Mouse (Mus musculus) megakaryocyte, embryonic 14.5 days (primary cell): ENCODE results near the gene Rfc4. TPM values are rescaled to one million over a fixed set of nuclear protein-coding genes. Genes with fewer than 3 reads are reported as not detected.
A peak's percentile ranks its signal among the peaks of the same experiment; 100 is the strongest.

Experiments used
- H3K27me3 ChIP-seq: replicated peaks from 2 replicates; pipeline ENCODE3; 2012; ENCODE audit warnings: inconsistent platforms
- H3K36me3 ChIP-seq: replicated peaks from 2 replicates; pipeline ENCODE3; 2012; ENCODE audit warnings: low read length, inconsistent platforms, mixed read lengths
- H3K4me1 ChIP-seq: 2 replicates; pipeline ENCODE4 v1.6.1; 2012; ENCODE audit warnings: inconsistent platforms
- H3K4me3 ChIP-seq: replicated peaks from 2 replicates; pipeline ENCODE3; 2012; ENCODE audit warnings: moderate library complexity, mild to moderate bottlenecking, inconsistent platforms
- H3K9me3 ChIP-seq: 2 replicates; pipeline ENCODE4 v1.6.1; 2012; ENCODE audit warnings: inconsistent platforms
- FLI1 ChIP-seq: IDR thresholded peaks from 2 replicates; pipeline ENCODE4 v1.6.1; 2012; ENCODE audit warnings: low read length, inconsistent platforms, mixed read lengths
- GATA1 ChIP-seq: IDR thresholded peaks from 3 replicates; pipeline ENCODE4 v1.6.1; 2012; ENCODE audit warnings: mixed read lengths, low read length, inconsistent platforms, borderline replicate concordance
- polyA plus RNA-seq: library from polyadenylated mRNA; stranded (reverse); fragments of >175 nt; gene quantifications from 2 replicates; pipeline ENCODE4 v1.2.3, GENCODE M21; 2012; ENCODE audit warnings: low replicate concordance; ENCODE audit not compliant: insufficient read depth

Gene Rfc4
- polyA plus RNA-seq, 1 experiment, result 26.5 TPM

DNA sequence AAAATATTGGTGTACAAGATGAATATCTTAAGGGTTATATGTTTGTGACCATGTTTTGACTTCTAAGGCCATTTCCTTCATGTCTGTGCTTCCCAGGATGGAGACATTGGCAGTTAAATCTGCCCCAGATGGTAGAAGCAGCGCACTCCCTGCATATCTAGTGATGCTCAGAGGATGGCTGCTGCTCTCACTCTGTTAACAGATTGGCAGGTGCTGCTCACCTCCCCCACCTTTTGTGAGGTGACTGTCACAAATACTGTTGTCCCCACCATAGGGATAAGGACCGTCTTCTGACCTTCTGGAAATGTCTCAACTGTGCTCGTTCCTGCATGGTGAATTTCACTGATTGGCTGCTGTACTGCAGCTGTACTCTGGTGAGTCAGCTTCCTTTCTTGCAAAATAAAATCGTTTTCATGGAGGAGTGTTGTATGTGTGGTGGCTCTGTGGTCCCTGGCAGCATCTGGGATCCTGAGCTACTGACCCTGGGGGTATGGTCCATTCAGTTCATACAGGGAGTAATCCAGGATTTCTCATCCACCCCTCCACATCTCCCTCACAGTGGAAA, 9.0 kb upstream of the Rfc4 start:
- peaks cover 30% of the 10 kb centered on the region for H3K4me1 ChIP-seq
- H3K27me3 ChIP-seq, result peaks cover 10% of the 10 kb centered on the region
- no peak for TF ChIP-seq FLI1
- TF ChIP-seq GATA1, result no peak
- H3K4me3 ChIP-seq, result peak overlapping the region; percentile 59
- no peaks in the 10 kb centered on the region for H3K9me3 ChIP-seq
- H3K36me3 ChIP-seq, result no peaks in the 10 kb centered on the region

DNA sequence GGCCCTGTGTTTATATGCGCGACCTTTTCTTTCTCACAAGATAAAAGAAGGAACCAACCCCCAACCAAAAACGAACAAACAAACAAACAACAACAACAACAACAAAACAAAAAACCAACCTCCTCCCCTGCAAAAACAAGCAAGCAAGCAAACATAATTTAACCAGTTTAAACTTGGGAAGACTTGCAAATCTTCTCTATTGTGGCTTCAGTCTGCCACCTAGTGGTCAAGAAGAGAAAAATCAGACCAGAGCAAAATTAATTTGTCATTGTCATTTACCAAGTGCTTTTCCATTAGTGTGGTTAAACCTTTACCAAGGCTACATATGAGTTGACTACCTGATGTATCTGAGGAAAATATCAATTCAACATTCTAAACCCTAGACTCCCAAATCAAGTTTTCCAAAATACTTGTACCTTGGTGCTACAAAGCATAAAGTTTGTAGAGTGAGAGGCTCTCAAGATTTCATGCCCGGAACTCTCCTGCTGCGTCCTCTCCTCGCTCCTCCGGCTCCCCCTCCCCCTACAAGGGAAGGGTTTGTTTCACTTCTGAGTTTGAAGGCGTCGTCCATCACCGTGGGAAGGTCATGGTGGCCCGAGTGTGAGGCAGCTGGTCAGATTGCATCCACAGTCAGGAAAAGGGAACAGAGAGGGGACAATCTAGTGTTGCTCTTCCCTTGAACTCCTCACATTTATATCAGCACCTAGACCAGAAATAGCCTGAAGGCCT, 8.0 kb upstream of the Rfc4 start:
- no peaks in the 10 kb centered on the region for H3K9me3 ChIP-seq
- H3K4me1 ChIP-seq, result peaks cover 38% of the 10 kb centered on the region
- no peaks in the 10 kb centered on the region for H3K36me3 ChIP-seq
- TF ChIP-seq FLI1 (no peak), GATA1 (no peak)
- peaks cover 10% of the 10 kb centered on the region for H3K27me3 ChIP-seq
- H3K4me3 ChIP-seq, result peak overlapping the region; percentile 77

DNA sequence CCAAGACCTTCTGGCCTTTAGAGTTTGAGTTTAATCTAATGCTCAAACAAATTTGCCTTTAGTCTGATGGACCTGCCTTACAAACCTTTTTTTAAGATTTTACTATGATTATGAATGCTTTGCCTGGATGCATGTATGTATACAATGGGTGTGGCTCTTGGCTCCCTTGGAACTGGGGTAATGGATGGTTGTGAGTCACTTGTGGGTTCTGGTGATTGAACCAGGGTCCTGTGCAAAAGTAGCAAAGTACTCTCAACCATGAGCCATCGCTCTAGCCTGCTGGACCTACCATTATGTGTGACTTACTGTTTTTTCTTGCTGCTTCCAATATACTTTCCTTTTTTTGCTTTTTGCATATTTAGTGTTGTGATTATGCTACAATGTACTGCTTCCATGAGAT, 4.8 kb upstream of the Rfc4 start:
- no peaks in the 10 kb centered on the region for H3K9me3 ChIP-seq
- H3K4me1 ChIP-seq, result peaks cover 53% of the 10 kb centered on the region
- no peaks in the 10 kb centered on the region for H3K36me3 ChIP-seq
- H3K27me3 ChIP-seq, result peaks cover 2% of the 10 kb centered on the region
- H3K4me3 ChIP-seq, result no peak overlapping the region
- TF ChIP-seq FLI1 (no peak), GATA1 (no peak)

DNA sequence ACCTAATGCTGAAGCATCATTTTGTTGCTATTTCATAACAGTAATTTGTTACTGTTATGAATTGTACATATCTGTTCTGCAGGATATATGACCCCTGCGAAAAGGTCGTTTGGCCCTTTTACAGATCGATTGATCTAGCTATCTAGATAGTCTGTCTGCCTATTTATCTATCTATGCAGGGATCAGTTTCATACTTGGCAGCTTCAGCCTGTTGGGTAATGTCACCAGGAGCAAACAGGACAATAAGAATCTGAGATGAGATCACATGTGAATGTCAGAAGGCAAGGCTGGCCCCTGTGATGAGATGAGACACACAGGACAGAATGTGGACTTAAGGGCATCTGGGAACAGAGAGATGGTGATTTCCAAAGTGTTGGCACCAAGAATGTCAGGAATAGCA, 2.8 kb upstream of the Rfc4 start:
- H3K9me3 ChIP-seq, result no peaks in the 10 kb centered on the region
- no peak overlapping the region for H3K4me3 ChIP-seq
- H3K4me1 ChIP-seq, result peaks cover 52% of the 10 kb centered on the region
- no peaks in the 10 kb centered on the region for H3K27me3 ChIP-seq
- peaks cover 2% of the 10 kb centered on the region for H3K36me3 ChIP-seq
- TF ChIP-seq FLI1, result no peak
- TF ChIP-seq GATA1, result no peak

DNA sequence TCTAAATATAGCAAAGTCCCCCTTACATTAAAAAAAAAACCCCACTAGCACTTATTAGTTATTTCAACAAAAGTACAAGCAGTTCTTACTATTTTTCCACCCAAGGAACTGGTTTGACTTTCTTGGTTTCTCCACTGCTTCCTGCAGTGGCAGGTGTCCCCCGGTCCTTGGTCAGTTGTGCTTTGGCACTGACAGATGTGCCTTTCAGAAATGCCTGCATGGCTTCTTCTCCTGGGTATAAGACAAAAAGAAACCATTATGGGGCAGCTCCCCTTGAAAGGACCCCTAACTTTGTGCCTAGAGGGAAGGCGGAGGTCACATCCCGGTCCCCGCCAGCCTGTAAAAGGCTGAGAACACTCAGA, 245 bp downstream of the Rfc4 start:
- Histone ChIP-seq H3K9me3 (no peaks in the 10 kb centered on the region), H3K36me3 (peaks cover 25% of the 10 kb centered on the region), H3K4me1 (peaks cover 36% of the 10 kb centered on the region), H3K4me3 (peak overlapping the region; percentile 96), H3K27me3 (no peaks in the 10 kb centered on the region)
- TF ChIP-seq FLI1, result no peak
- no peak for TF ChIP-seq GATA1

DNA sequence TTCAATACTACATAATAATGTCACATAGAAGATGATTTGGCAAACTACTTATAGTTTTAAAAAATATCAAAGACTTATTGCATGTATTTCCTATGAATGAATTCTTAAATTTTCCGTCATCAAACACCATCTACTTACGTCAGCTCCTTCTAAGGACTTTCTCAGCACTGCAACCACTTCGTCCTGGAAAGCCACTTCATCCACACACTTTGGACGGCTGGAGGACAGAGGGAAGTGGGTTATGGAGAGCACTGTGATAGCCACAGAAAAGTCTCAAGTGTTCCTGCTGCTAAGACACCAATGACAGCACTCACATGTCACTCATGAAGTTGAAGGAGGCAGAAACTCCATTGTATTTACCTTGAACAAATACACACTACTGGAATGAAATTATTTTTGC, 3.1 kb downstream of the Rfc4 start:
- Histone ChIP-seq H3K9me3 (no peaks in the 10 kb centered on the region), H3K4me1 (peaks cover 25% of the 10 kb centered on the region), H3K36me3 (peaks cover 52% of the 10 kb centered on the region), H3K4me3 (no peak overlapping the region), H3K27me3 (no peaks in the 10 kb centered on the region)
- no peak for TF ChIP-seq GATA1
- TF ChIP-seq FLI1, result no peak

GRCm38 (mm10) chr16:23123104-23123503, 4.4 kb downstream of the Rfc4 start:
- Histone ChIP-seq H3K36me3 (peaks cover 62% of the 10 kb centered on the region), H3K9me3 (no peaks in the 10 kb centered on the region), H3K4me1 (peaks cover 14% of the 10 kb centered on the region), H3K4me3 (no peak overlapping the region), H3K27me3 (no peaks in the 10 kb centered on the region)
- no peak for TF ChIP-seq GATA1
- no peak for TF ChIP-seq FLI1

DNA sequence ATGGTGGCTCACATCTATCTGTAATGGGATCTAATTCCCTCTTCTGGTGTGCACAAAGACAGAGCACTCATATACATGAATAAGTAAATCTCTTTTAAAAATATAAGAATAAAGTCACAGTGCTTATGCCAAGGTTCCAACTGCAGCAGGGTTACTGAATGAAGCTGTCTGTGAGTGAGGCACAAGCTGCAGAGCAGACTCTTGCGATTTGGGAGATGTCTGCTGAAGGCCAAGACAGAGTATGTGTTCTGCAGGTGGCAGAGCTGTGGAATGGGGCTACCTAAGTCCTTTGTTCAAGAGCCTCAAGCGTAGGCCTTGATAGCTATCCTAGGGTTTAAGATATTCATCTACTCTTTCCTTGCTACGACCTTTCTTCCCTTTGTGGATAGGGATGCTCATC, 5.1 kb downstream of the Rfc4 start:
- peaks cover 69% of the 10 kb centered on the region for H3K36me3 ChIP-seq
- H3K4me1 ChIP-seq, result peaks cover 14% of the 10 kb centered on the region
- no peak overlapping the region for H3K4me3 ChIP-seq
- no peak for TF ChIP-seq GATA1
- TF ChIP-seq FLI1, result no peak
- no peaks in the 10 kb centered on the region for H3K9me3 ChIP-seq
- no peaks in the 10 kb centered on the region for H3K27me3 ChIP-seq

- TF ChIP-seq GATA1, result no peak
- no peak for TF ChIP-seq FLI1
- Histone ChIP-seq H3K9me3 (no peaks in the 10 kb centered on the region), H3K27me3 (no peaks in the 10 kb centered on the region), H3K4me1 (no peaks in the 10 kb centered on the region), H3K36me3 (peaks cover 86% of the 10 kb centered on the region), H3K4me3 (no peak overlapping the region)
Observed at GRCm38 (mm10) chr16:23117173-23117572, 10.4 kb downstream of the Rfc4 start.

- TF ChIP-seq GATA1, result no peak
- no peak for TF ChIP-seq FLI1
- peaks cover 84% of the 10 kb centered on the region for H3K36me3 ChIP-seq
- H3K4me3 ChIP-seq, result no peak overlapping the region
- H3K9me3 ChIP-seq, result no peaks in the 10 kb centered on the region
- H3K4me1 ChIP-seq, result peaks cover 5% of the 10 kb centered on the region; the same call in 1 of the 2 replicates
- no peaks in the 10 kb centered on the region for H3K27me3 ChIP-seq
Observed at GRCm38 (mm10) chr16:23115486-23115885, 12.1 kb downstream of the Rfc4 start.
